Mouse (Mus musculus) layer of hippocampus, adult 2 months (tissue): ENCODE results near the gene Slf2. TPM values are rescaled to one million over a fixed set of nuclear protein-coding genes. Genes with fewer than 3 reads are reported as not detected.

Experiments used
- DNase-seq, 2 experiments: peaks; one replicate each; pipeline ENCODE4 v3.0.0; 2022; ENCODE audit warnings: low spot score in 2 of 2
- H3K27ac ChIP-seq: fragments of 200-600 bp; 2 replicates; pipeline ENCODE4 v1.8.1; 2022
- H3K4me3 ChIP-seq: fragments of 200-600 bp; 2 replicates; pipeline ENCODE4 v1.8.1; 2022; ENCODE audit warnings: mild to moderate bottlenecking
- CTCF ChIP-seq: fragments of 200-600 bp; conservative IDR thresholded peaks from 2 replicates; pipeline ENCODE4 v1.8.1; 2022; ENCODE audit warnings: antibody characterized with exemption, mild to moderate bottlenecking, moderate library complexity
- total RNA-seq, 2 experiments: library from RNA; stranded (reverse); gene quantifications; 2 replicates each; pipeline ENCODE4 v1.2.3; 2021

Gene Slf2
- total RNA-seq, 2 experiments from 2014 or later: 35.6 to 43.9 TPM

DNA sequence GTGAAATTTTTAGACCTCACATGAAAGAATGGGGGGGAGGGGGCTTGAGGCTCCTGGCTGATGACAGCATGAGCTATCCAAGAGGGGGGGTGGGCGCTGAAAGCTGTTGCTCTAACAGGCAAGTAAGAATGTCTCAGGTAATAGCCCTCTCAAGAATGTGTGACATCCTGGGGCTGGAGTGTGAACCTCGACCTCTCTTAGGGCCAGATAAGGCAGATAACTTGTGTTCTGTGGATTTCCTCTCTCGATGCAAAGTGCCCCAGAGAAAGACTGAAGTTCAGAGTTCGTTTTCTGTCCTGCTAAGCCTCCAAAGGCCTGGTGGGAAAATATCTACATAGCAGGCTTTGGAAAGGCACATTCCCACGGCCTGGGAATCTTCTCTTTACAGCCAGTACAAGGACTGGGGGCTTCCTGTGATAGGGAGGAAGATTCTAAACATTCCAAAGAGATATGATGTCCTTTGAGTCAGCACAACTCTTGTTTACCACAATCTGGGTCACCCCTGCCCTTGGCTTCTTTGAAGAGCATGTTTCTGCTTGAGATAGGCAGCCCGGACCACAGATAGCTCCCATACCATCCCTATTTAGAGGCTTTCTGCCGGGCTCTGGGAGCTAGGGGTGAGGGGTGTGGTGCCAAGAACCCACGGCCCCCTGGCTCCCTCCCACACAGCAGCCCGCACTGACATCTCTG, 31.7 kb upstream of the Slf2 start:
- TF ChIP-seq CTCF: no peak
- H3K27ac ChIP-seq: no peak overlapping the region
- DNase-seq: no peak
- no peak overlapping the region for H3K4me3 ChIP-seq

DNA sequence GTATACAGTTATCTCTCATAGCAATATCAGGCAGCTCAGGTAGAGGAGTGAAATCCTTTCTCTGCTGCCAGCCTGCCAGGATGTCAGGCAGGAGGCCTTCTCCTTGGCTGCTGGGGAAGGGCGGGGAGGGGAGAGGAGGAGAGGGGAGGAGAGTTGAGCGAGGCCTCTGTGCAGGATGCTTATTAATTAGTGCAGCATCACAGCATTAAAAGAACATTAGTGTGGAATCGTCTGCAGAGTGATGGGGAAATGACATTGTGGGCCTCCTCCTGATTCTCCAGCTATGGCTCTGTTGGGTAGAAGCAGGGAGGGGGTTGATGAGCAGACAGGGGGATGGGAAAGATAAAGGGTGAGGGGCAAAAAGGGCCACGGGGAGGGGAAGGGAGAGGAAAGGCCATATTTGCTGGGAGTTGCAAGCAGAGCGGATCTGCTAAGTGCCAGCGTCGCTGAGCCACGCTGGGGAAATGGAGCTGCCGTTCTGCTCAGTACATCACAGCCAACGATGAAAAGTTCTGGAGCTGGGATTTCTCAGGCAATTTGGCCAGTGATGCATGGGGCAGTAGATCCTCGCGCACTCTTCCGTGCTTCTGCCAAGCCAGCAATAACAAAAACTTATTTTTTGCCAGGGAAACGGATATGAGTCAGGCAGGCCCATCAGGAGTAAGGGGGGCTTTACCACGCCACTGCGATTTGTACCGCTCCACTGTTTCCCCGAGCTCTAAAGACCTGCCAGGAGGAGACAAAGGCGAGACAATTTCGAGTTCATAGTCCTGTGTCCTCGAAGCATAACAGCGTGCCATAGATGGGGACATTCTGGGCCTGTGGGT, 30.8 kb upstream of the Slf2 start:
- no peak for TF ChIP-seq CTCF
- no peak overlapping the region for H3K4me3 ChIP-seq
- no peak overlapping the region for H3K27ac ChIP-seq
- no peak for DNase-seq

DNA sequence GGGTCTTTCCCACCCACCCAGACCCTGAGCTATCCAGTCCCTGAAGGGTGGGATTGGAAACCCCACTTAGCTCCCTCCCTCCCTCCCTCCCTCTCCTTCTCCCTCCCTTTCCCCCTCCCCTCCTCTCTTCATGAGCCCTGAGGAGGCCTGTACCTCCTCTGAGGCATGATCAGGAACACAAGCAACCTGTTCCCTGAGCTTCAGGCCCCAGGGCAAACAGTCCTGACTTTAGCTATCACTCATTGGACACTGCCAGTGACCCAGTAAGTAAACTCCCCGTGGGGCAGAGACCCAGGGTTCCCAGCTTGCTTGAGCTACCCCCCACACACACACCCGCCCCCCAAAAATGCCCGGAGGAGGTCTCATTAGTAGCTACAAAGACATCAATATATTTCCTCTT, 29.9 kb upstream of the Slf2 start:
- no peak for DNase-seq
- TF ChIP-seq CTCF: no peak
- Histone ChIP-seq H3K4me3 (no peak overlapping the region), H3K27ac (no peak overlapping the region)

GRCm38 (mm10) chr19:44902324-44902723, 28.6 kb upstream of the Slf2 start:
- no peak for TF ChIP-seq CTCF
- H3K4me3 ChIP-seq: no peak overlapping the region
- H3K27ac ChIP-seq: no peak overlapping the region
- DNase-seq: no peak

GRCm38 (mm10) chr19:44903343-44904000, 27.5 kb upstream of the Slf2 start:
- TF ChIP-seq CTCF: no peak
- no peak overlapping the region for H3K27ac ChIP-seq
- no peak for DNase-seq

GRCm38 (mm10) chr19:44904141-44904720, 26.7 kb upstream of the Slf2 start:
- TF ChIP-seq CTCF: no peak
- Histone ChIP-seq H3K27ac (no peak overlapping the region), H3K4me3 (no peak overlapping the region)
- DNase-seq: no peak

More at GRCm38 (mm10) chr19:44903343-44904000, 27.5 kb upstream of the Slf2 start:
- H3K4me3 ChIP-seq: no peak overlapping the region

- DNase-seq: no peak
- Histone ChIP-seq H3K27ac (no peak overlapping the region), H3K4me3 (no peak overlapping the region)
- TF ChIP-seq CTCF: no peak
Observed at GRCm38 (mm10) chr19:44905316-44905715, 25.6 kb upstream of the Slf2 start.

DNA sequence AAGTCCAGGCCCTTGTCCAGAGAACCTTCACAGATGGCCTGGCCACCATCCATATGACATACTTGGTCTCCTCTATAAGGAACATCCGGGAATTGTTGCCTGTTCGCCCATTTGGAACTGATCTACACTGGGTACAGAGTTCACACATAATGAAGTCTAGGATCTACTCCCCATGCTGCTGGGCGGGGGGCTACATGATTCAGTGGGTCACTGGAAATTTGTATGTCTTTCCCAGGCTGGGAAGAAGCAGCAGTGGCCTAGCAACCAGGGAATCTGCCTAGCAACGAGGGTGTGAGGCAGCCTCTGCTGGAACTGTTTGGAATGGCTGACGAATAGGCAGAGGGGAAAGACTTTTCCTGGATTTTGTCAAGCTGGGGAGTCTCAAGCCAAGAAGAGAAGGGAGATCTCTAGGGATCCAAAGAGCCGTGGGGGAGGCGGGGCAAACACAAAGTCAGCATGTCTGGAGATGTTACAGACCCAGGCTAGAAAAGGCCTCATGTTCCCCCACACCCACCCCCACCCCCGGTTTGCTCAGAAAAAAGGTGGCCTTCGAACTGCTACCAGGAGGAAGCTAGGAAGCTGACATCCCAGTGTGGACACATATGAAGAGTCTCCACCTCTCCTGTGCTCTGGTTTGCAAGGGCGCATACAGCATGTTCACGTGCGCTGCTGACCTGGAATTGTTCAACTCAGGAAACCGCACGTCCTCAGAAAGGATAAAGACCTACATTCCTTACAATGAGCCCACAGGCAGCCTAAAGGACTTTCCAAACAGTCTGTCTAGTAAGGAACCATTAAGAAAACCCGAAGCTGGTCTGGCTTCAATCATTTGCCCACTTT, 22.9 kb upstream of the Slf2 start:
- TF ChIP-seq CTCF: peak; percentile 53
- no peak overlapping the region for H3K4me3 ChIP-seq
- H3K27ac ChIP-seq: no peak overlapping the region
- DNase-seq: peak; percentile 38 to 41

DNA sequence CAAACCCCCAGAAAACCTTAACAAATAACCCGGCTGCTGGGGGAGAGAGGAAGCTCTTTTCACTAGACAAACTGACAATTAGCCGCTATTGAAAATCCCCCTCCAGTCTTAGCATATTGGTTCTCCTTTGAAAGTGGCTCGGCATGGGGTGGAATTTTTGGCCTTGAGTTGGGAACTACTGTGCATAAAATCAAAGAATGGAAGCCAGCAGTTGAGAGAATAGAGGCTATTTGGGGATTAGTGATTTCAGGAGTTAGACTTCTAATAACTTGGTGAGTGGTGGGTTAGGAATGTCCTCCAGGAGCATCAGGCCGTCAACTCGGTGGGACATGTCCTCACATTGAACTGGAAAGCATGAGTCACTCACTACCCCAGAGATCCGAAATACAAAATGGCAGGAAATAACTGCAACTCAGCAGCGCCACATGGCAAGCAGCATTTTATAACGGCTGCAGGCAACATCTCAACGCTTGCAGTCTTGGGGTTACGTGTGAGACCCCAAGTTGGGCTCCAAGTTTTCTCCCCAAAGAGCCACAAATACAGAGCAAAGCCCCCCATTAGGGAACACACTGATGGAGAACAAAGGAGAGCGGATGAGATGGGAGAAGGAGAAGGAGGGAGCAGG, 22.0 kb upstream of the Slf2 start:
- TF ChIP-seq CTCF: no peak
- H3K4me3 ChIP-seq: no peak overlapping the region
- no peak for DNase-seq
- H3K27ac ChIP-seq: no peak overlapping the region

- Histone ChIP-seq H3K4me3 (no peak overlapping the region), H3K27ac (peak overlapping the region; percentile 67; the same call in 1 of the 2 replicates)
- DNase-seq: no peak
- TF ChIP-seq CTCF: no peak
Observed at GRCm38 (mm10) chr19:44914481-44915249, 16.3 kb upstream of the Slf2 start.

GRCm38 (mm10) chr19:44918171-44918570, 12.8 kb upstream of the Slf2 start:
- no peak for DNase-seq
- H3K4me3 ChIP-seq: no peak overlapping the region
- no peak overlapping the region for H3K27ac ChIP-seq
- no peak for TF ChIP-seq CTCF
